Mouse (Mus musculus): Measurements from ENCODE around the gene Hcrtr1. TPM values are rescaled to one million over a fixed set of nuclear protein-coding genes. Genes with fewer than 3 reads are reported as not detected.

Hcrtr1 gene
- polyA plus RNA-seq, 1 experiment: 0.82 TPM

DNA sequence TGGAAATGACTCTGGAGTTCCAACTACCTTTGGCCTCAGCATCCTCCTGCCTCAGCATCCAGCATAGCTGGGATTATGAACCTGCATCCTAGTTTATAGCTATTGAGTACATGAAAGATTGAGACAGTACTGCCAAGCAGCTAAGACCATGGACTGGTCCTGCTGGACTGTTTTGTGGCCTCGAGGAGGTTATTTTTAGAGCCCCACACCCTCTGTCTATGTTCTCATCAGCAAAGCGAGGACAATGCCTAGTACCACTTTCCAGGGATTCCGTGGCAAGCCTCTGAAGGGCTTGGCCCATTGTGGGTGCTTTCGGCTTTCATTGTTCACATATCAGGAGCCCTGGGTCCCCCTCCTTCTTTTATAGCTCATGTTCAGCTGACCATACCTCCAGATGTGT, 31.2 kb upstream of the Hcrtr1 start:
- no peak overlapping the region for H3K4me3 ChIP-seq (ENCODE audit: low read depth, low read length)
- peaks cover 6% of the 10 kb centered on the region for H3K4me1 ChIP-seq (ENCODE audit: control insufficient read depth, insufficient read depth, low read length)
- H3K9ac ChIP-seq (ENCODE audit: low read depth, poor library complexity, severe bottlenecking): no peak overlapping the region
- H3K36me3 ChIP-seq (ENCODE audit: control insufficient read depth, insufficient read depth, low read length, poor library complexity, severe bottlenecking): no peaks in the 10 kb centered on the region
- no peak overlapping the region for H3K27ac ChIP-seq (ENCODE audit: insufficient read depth, low read length)
- no peaks in the 10 kb centered on the region for H3K27me3 ChIP-seq (ENCODE audit: control insufficient read depth, insufficient read depth, low read length, poor library complexity, severe bottlenecking)
- no peak for TF ChIP-seq EP300 (IDR thresholded peaks at IDR 0.05; ENCODE audit: insufficient read depth, low read depth, low read length)
- TF ChIP-seq POLR2A (IDR thresholded peaks at IDR 0.05; ENCODE audit: insufficient read depth, low read length): no peak
- no peak for TF ChIP-seq CTCF (IDR thresholded peaks at IDR 0.05; ENCODE audit: low read depth, low read length)
- H3K9me3 ChIP-seq (replicated peaks; ENCODE audit: control insufficient read depth, insufficient read depth, low read length, poor library complexity, severe bottlenecking): no peaks in the 10 kb centered on the region

GRCm38 (mm10) chr4:130169411-130169971, 30.3 kb upstream of the Hcrtr1 start:
- Histone ChIP-seq H3K4me1 (ENCODE audit: control insufficient read depth, insufficient read depth, low read length) (peaks cover 6% of the 10 kb centered on the region), H3K36me3 (ENCODE audit: control insufficient read depth, insufficient read depth, low read length, poor library complexity, severe bottlenecking) (no peaks in the 10 kb centered on the region), H3K27ac (ENCODE audit: insufficient read depth, low read length) (no peak overlapping the region), H3K9me3 (replicated peaks; ENCODE audit: control insufficient read depth, insufficient read depth, low read length, poor library complexity, severe bottlenecking) (no peaks in the 10 kb centered on the region), H3K9ac (ENCODE audit: low read depth, poor library complexity, severe bottlenecking) (no peak overlapping the region), H3K4me3 (ENCODE audit: low read depth, low read length) (no peak overlapping the region), H3K27me3 (ENCODE audit: control insufficient read depth, insufficient read depth, low read length, poor library complexity, severe bottlenecking) (no peaks in the 10 kb centered on the region)
- TF ChIP-seq EP300 (IDR thresholded peaks at IDR 0.05; ENCODE audit: insufficient read depth, low read depth, low read length): no peak
- no peak for TF ChIP-seq POLR2A (IDR thresholded peaks at IDR 0.05; ENCODE audit: insufficient read depth, low read length)
- no peak for TF ChIP-seq CTCF (IDR thresholded peaks at IDR 0.05; ENCODE audit: low read depth, low read length)

- Histone ChIP-seq H3K4me1 (ENCODE audit: control insufficient read depth, insufficient read depth, low read length) (peaks cover 4% of the 10 kb centered on the region), H3K4me3 (ENCODE audit: low read depth, low read length) (no peak overlapping the region), H3K27me3 (ENCODE audit: control insufficient read depth, insufficient read depth, low read length, poor library complexity, severe bottlenecking) (no peaks in the 10 kb centered on the region), H3K27ac (ENCODE audit: insufficient read depth, low read length) (no peak overlapping the region), H3K36me3 (ENCODE audit: control insufficient read depth, insufficient read depth, low read length, poor library complexity, severe bottlenecking) (no peaks in the 10 kb centered on the region), H3K9ac (ENCODE audit: low read depth, poor library complexity, severe bottlenecking) (no peak overlapping the region), H3K9me3 (replicated peaks; ENCODE audit: control insufficient read depth, insufficient read depth, low read length, poor library complexity, severe bottlenecking) (no peaks in the 10 kb centered on the region)
- TF ChIP-seq POLR2A (IDR thresholded peaks at IDR 0.05; ENCODE audit: insufficient read depth, low read length): no peak
- peak; percentile 3 for TF ChIP-seq CTCF (IDR thresholded peaks at IDR 0.05; ENCODE audit: low read depth, low read length)
- TF ChIP-seq EP300 (IDR thresholded peaks at IDR 0.05; ENCODE audit: insufficient read depth, low read depth, low read length): no peak
Observed at GRCm38 (mm10) chr4:130168280-130169183, 29.4 kb upstream of the Hcrtr1 start.

DNA sequence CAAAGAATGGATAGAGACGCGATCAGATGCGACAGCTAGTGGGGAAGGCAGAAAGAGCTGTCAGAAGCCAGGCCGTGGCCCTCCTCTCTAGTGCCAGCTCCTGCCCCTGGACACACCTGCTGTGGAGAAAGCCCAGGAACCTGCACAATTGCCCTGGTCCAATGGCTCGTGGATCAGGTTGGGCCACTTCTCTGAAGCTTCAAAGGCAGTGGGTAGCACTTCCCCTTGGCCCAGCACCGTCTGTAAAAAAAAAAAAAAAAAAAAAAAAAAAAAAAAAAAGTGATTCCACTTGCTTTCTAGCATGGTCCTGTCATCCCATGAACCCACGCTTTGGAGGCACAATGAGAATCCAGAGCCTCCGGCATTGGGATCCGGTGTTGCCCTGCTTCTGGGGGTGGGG, 28.7 kb upstream of the Hcrtr1 start:
- Histone ChIP-seq H3K4me1 (ENCODE audit: control insufficient read depth, insufficient read depth, low read length) (peaks cover 4% of the 10 kb centered on the region), H3K4me3 (ENCODE audit: low read depth, low read length) (peak overlapping the region; percentile 15), H3K36me3 (ENCODE audit: control insufficient read depth, insufficient read depth, low read length, poor library complexity, severe bottlenecking) (no peaks in the 10 kb centered on the region), H3K27me3 (ENCODE audit: control insufficient read depth, insufficient read depth, low read length, poor library complexity, severe bottlenecking) (no peaks in the 10 kb centered on the region), H3K9ac (ENCODE audit: low read depth, poor library complexity, severe bottlenecking) (no peak overlapping the region), H3K27ac (ENCODE audit: insufficient read depth, low read length) (no peak overlapping the region), H3K9me3 (replicated peaks; ENCODE audit: control insufficient read depth, insufficient read depth, low read length, poor library complexity, severe bottlenecking) (no peaks in the 10 kb centered on the region)
- TF ChIP-seq POLR2A (IDR thresholded peaks at IDR 0.05; ENCODE audit: insufficient read depth, low read length) (no peak), EP300 (IDR thresholded peaks at IDR 0.05; ENCODE audit: insufficient read depth, low read depth, low read length) (no peak), CTCF (IDR thresholded peaks at IDR 0.05; ENCODE audit: low read depth, low read length) (no peak)

DNA sequence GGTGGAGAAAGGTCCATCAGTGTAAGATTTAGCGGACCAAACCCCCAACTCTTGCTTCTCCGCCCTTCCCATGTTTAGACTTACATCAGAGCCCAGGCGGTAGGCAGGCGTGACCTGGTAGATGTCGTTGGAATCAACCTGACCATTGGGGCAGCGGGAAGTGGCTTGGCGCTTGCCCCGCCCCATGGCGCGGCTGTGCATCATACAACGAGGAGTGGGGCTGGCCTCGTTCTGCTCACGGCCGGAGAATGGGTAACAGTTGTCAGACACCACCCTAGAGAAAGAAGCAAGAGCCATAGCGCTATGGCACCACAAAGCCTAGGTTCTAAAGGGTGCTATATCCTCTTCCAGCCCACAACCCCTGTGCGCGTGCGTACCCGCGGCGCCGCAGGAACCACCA, 28.2 kb upstream of the Hcrtr1 start:
- Histone ChIP-seq H3K36me3 (ENCODE audit: control insufficient read depth, insufficient read depth, low read length, poor library complexity, severe bottlenecking) (no peaks in the 10 kb centered on the region), H3K27me3 (ENCODE audit: control insufficient read depth, insufficient read depth, low read length, poor library complexity, severe bottlenecking) (no peaks in the 10 kb centered on the region), H3K4me3 (ENCODE audit: low read depth, low read length) (peak overlapping the region; percentile 15), H3K27ac (ENCODE audit: insufficient read depth, low read length) (no peak overlapping the region), H3K4me1 (ENCODE audit: control insufficient read depth, insufficient read depth, low read length) (peaks cover 4% of the 10 kb centered on the region), H3K9me3 (replicated peaks; ENCODE audit: control insufficient read depth, insufficient read depth, low read length, poor library complexity, severe bottlenecking) (no peaks in the 10 kb centered on the region), H3K9ac (ENCODE audit: low read depth, poor library complexity, severe bottlenecking) (no peak overlapping the region)
- no peak for TF ChIP-seq POLR2A (IDR thresholded peaks at IDR 0.05; ENCODE audit: insufficient read depth, low read length)
- TF ChIP-seq CTCF (IDR thresholded peaks at IDR 0.05; ENCODE audit: low read depth, low read length): no peak
- no peak for TF ChIP-seq EP300 (IDR thresholded peaks at IDR 0.05; ENCODE audit: insufficient read depth, low read depth, low read length)

GRCm38 (mm10) chr4:130166592-130166991, 27.4 kb upstream of the Hcrtr1 start:
- Histone ChIP-seq H3K9ac (ENCODE audit: low read depth, poor library complexity, severe bottlenecking) (no peak overlapping the region), H3K27ac (ENCODE audit: insufficient read depth, low read length) (no peak overlapping the region), H3K9me3 (replicated peaks; ENCODE audit: control insufficient read depth, insufficient read depth, low read length, poor library complexity, severe bottlenecking) (no peaks in the 10 kb centered on the region), H3K4me3 (ENCODE audit: low read depth, low read length) (no peak overlapping the region), H3K27me3 (ENCODE audit: control insufficient read depth, insufficient read depth, low read length, poor library complexity, severe bottlenecking) (no peaks in the 10 kb centered on the region), H3K36me3 (ENCODE audit: control insufficient read depth, insufficient read depth, low read length, poor library complexity, severe bottlenecking) (no peaks in the 10 kb centered on the region), H3K4me1 (ENCODE audit: control insufficient read depth, insufficient read depth, low read length) (no peaks in the 10 kb centered on the region)
- no peak for TF ChIP-seq EP300 (IDR thresholded peaks at IDR 0.05; ENCODE audit: insufficient read depth, low read depth, low read length)
- TF ChIP-seq POLR2A (IDR thresholded peaks at IDR 0.05; ENCODE audit: insufficient read depth, low read length): no peak
- TF ChIP-seq CTCF (IDR thresholded peaks at IDR 0.05; ENCODE audit: low read depth, low read length): no peak

All from ES-Bruce4 (cell line).